Mouse (Mus musculus) testis, adult 2 months (tissue): Measurements from ENCODE around the gene Sh3pxd2a.

Experiments
- CTCF ChIP-seq: fragments of 200-500 bp; IDR thresholded peaks from 2 replicates; pipeline ENCODE4 v1.5.1; 2012; ENCODE audit warnings: low read depth, mild to moderate bottlenecking, inconsistent platforms, low read length, moderate library complexity; ENCODE audit not compliant: control insufficient read depth, insufficient read depth, insufficient replicate concordance
- POLR2A ChIP-seq: fragments of 200-500 bp; IDR thresholded peaks from 2 replicates; pipeline ENCODE4 v1.6.1; 2012; ENCODE audit warnings: low read depth, mild to moderate bottlenecking, inconsistent platforms, low read length, moderate library complexity; ENCODE audit not compliant: control insufficient read depth

DNA sequence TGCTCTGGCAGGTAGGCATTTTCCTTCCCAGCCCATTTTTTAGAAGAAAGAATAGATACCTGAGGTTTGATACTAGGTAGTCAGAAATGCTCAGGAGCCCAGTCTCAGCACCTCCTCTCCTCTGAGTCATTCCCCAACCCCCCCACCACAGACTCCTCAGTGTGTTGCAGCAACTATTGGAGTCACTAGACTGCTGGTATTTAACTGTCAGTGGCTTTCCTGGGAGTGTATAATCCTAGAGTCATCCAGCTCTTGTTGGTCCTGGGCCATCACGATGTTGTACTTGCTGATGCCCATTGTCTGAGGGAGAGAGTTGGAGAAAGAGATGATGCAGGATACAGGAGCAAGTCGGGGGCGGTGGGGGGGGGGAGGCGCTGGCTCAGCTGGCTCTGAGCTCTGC is 243.2 kb downstream of the Sh3pxd2a start:
- TF ChIP-seq CTCF (no peak), POLR2A (no peak)
